Mouse (Mus musculus) liver, adult 2 months (tissue): ENCODE measurements at regions not wholly inside any gene's neighbourhood (a gene's known extent, or its start where the extent isn't known, plus 50 kb on each side); places are given as distances from the start of the nearest gene placed in this dataset.

ENCODE experiments used
- DNase-seq: peaks from one replicate; pipeline ENCODE4 v3.0.0-alpha.2; 2011; ENCODE audit warnings: low read depth, low spot score; ENCODE audit errors: extremely low read depth
- H3K27ac ChIP-seq: fragments of 200-500 bp; replicated peaks from 2 replicates; pipeline ENCODE4 v1.5.1; 2012; ENCODE audit warnings: low read depth, mild to moderate bottlenecking, control low read depth, inconsistent platforms, low read length; ENCODE audit not compliant: insufficient read depth
- H3K27me3 ChIP-seq: fragments of 200-500 bp; 2 replicates; pipeline ENCODE4 v1.6.1; 2012; ENCODE audit warnings: mild to moderate bottlenecking, moderate library complexity, low read length, inconsistent platforms; ENCODE audit not compliant: control insufficient read depth, insufficient read depth
- H3K36me3 ChIP-seq: fragments of 200-500 bp; 2 replicates; pipeline ENCODE4 v1.6.1; 2012; ENCODE audit warnings: low read length, inconsistent platforms; ENCODE audit not compliant: control insufficient read depth, insufficient read depth
- H3K4me1 ChIP-seq: fragments of 200-500 bp; 2 replicates; pipeline ENCODE4 v1.6.1; 2011; ENCODE audit warnings: low read length; ENCODE audit not compliant: control insufficient read depth, insufficient read depth
- H3K4me3 ChIP-seq: fragments of 200-500 bp; 2 replicates; pipeline ENCODE4 v1.5.1; 2011; ENCODE audit warnings: low read depth, mild to moderate bottlenecking, control low read depth, low read length, moderate library complexity; ENCODE audit not compliant: insufficient read depth
- H3K79me2 ChIP-seq: fragments of 200-500 bp; 2 replicates; pipeline ENCODE4 v1.6.1; 2012; ENCODE audit warnings: inconsistent platforms, mild to moderate bottlenecking, low read length, moderate library complexity; ENCODE audit not compliant: control insufficient read depth, insufficient read depth
- H3K9ac ChIP-seq: fragments of 200-500 bp; 2 replicates; pipeline ENCODE4 v1.6.1; 2012; ENCODE audit warnings: low read depth, mild to moderate bottlenecking, control low read depth, inconsistent platforms, low read length
- CTCF ChIP-seq: fragments of 200-500 bp; IDR thresholded peaks from 2 replicates; pipeline ENCODE4 v1.5.1; 2011; ENCODE audit warnings: low read depth, low read length, control low read depth
- POLR2A ChIP-seq: fragments of 200-500 bp; IDR thresholded peaks from 2 replicates; pipeline ENCODE4 v1.6.1; 2011; ENCODE audit warnings: low read length, control low read depth; ENCODE audit not compliant: insufficient read depth; ENCODE audit errors: extremely low read depth
- WGBS: fragments of 180-500 bp; shearing (Covaris S2); methylation state at CpG from one replicate; pipeline ENCODE4 v1.1.7; 2018; 5-methylcytosine and 5-hydroxymethylcytosine counted together

GRCm38 (mm10) chr1:190048521-190049170, 121.9 kb downstream of the Prox1 start:
- peak overlapping the region; percentile 18; the same call in 1 of the 2 replicates for H3K9ac ChIP-seq
- H3K4me1 ChIP-seq, result peaks cover 26% of the 10 kb centered on the region
- H3K36me3 ChIP-seq, result no peaks in the 10 kb centered on the region
- H3K27ac ChIP-seq, result peak overlapping the region; percentile 89
- H3K79me2 ChIP-seq, result no peaks in the 10 kb centered on the region
- no peak overlapping the region for H3K4me3 ChIP-seq
- 34% methylated on average over 2 of the region's 2 CpGs for WGBS
- no peaks in the 10 kb centered on the region for H3K27me3 ChIP-seq
- DNase-seq, result peak; percentile 82
- TF ChIP-seq CTCF (no peak), POLR2A (no peak)

DNA sequence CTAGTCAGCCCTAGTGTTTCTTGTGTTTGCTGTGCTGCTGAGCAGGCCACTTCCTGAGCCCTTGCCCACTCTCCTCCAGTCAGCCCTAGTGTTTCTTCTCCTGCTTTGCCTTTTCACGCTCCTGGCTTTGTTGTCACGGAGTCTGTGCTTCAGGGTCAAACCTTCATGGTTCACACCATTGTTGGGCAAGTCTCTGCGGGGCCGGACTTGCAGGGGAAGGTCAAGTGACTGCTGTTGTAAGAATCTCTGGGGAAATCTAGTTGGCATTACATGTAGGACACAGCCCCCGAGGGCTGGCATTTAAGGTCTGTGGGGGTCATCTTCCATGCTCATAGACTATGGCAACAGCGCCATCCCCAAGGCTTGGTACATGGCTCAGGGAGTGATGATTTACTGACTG, 123.3 kb downstream of the Prox1 start:
- Histone ChIP-seq H3K79me2 (no peaks in the 10 kb centered on the region), H3K9ac (no peak overlapping the region), H3K27me3 (no peaks in the 10 kb centered on the region), H3K4me1 (peaks cover 32% of the 10 kb centered on the region), H3K36me3 (no peaks in the 10 kb centered on the region), H3K27ac (peak overlapping the region; percentile 46), H3K4me3 (no peak overlapping the region)
- WGBS, result 46% methylated on average over 6 of the region's 6 CpGs
- TF ChIP-seq CTCF (no peak), POLR2A (no peak)
- DNase-seq, result no peak

- peak; percentile 81 for TF ChIP-seq CTCF
- TF ChIP-seq POLR2A, result no peak
- Histone ChIP-seq H3K27me3 (no peaks in the 10 kb centered on the region), H3K4me1 (peaks cover 32% of the 10 kb centered on the region), H3K9ac (peak overlapping the region; percentile 52), H3K79me2 (no peaks in the 10 kb centered on the region), H3K36me3 (no peaks in the 10 kb centered on the region), H3K27ac (peak overlapping the region; percentile 58), H3K4me3 (no peak overlapping the region)
- 9% methylated on average over 1 of the region's 1 CpGs for WGBS
- peak; percentile 67 for DNase-seq
Measured at GRCm38 (mm10) chr1:190045797-190046196, 123.6 kb upstream of the Smyd2 start.

GRCm38 (mm10) chr1:190044036-190044435, 121.9 kb upstream of the Smyd2 start:
- TF ChIP-seq CTCF (no peak), POLR2A (no peak)
- H3K79me2 ChIP-seq, result no peaks in the 10 kb centered on the region
- DNase-seq, result peak; percentile 91
- peak overlapping the region; percentile 95 for H3K27ac ChIP-seq
- H3K4me1 ChIP-seq, result peaks cover 32% of the 10 kb centered on the region
- H3K4me3 ChIP-seq, result no peak overlapping the region
- peak overlapping the region; percentile 39 for H3K9ac ChIP-seq
- H3K27me3 ChIP-seq, result no peaks in the 10 kb centered on the region
- no peaks in the 10 kb centered on the region for H3K36me3 ChIP-seq
- 19% methylated on average over 3 of the region's 3 CpGs for WGBS

DNA sequence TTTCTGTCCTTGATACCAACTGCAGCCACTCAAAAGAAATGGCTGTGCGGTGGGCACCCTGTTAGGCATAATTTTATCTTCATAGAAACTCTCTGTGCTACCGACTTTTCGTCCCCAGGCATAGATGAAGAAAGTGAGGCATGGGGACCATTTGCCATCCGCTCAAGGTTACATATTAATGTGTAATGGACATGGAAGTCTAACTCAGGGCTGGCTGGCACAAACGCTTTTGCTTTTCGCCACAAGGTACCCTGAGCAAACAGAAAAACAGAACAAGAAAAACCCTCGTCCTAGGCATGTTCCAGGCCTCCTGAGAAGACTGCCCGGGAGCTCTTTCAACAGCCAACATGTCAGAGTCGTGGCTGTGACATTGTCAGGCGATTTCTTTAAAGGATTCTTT, 121.0 kb upstream of the Smyd2 start:
- no peaks in the 10 kb centered on the region for H3K36me3 ChIP-seq
- TF ChIP-seq POLR2A (no peak), CTCF (no peak)
- peaks cover 28% of the 10 kb centered on the region for H3K4me1 ChIP-seq
- peak; percentile 81 for DNase-seq
- H3K9ac ChIP-seq, result peak overlapping the region; percentile 59
- no peaks in the 10 kb centered on the region for H3K79me2 ChIP-seq
- WGBS, result 28% methylated on average over 10 of the region's 10 CpGs
- peak overlapping the region; percentile 95 for H3K27ac ChIP-seq
- H3K27me3 ChIP-seq, result no peaks in the 10 kb centered on the region
- H3K4me3 ChIP-seq, result no peak overlapping the region

GRCm38 (mm10) chr1:190042197-190042596, 120.0 kb upstream of the Smyd2 start:
- 21% methylated on average over 4 of the region's 4 CpGs for WGBS
- H3K27me3 ChIP-seq, result no peaks in the 10 kb centered on the region
- TF ChIP-seq CTCF (no peak), POLR2A (no peak)
- no peak overlapping the region for H3K9ac ChIP-seq
- peak overlapping the region; percentile 95 for H3K27ac ChIP-seq
- no peak overlapping the region for H3K4me3 ChIP-seq
- peaks cover 25% of the 10 kb centered on the region for H3K4me1 ChIP-seq
- no peaks in the 10 kb centered on the region for H3K36me3 ChIP-seq
- H3K79me2 ChIP-seq, result no peaks in the 10 kb centered on the region
- DNase-seq, result peak; percentile 100
